Mouse (Mus musculus): ENCODE measurements around the gene Ttc41. TPM values are rescaled to one million over a fixed set of nuclear protein-coding genes. Genes with fewer than 3 reads are reported as not detected.

Gene Ttc41
- polyA plus RNA-seq, 1 experiment: 3.5 TPM

DNA sequence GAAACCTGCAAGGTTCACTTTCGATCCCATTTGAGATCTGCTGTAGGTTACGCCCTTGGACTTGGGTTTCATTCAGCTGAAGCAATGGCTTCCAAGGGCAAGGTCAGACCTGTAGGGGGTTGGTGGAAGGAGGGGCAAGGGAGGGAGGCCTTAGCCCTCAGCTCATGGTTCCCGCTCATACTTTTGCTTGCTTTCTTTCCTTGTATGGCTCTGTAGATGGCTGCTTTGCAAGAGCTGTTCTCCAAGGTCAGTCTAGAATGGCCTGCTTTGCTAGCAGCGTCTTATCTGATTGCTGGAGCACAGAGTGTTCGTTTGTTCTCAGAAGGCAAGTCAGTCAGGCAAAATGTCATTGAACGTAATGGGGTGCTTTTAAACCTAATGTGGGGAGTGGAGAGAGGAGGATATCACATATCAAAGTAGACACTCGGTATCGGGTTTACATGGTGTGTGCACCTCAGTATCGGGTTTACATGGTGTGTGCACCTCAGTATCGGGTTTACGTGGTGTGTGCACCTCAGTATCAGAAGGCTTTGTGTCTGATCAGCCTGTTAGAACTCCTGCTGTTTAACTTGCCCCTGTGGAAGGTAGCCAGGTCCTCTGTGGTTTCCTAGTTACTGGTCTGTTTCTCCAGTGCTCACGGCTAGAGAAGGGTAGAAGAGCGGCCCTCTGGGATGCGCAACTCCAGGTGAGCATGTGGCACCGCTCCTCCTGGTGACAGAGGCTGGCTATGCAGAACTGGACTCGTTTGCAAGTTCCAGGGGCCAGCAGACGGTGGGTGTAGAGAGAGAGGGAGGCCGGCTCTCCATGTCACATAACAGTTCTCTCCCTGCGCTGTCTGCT, 108.9 kb downstream of the Ttc41 start:
- Histone ChIP-seq H3K4me3 (ENCODE audit: low read depth, low read length) (no peak overlapping the region), H3K9me3 (replicated peaks; ENCODE audit: control insufficient read depth, insufficient read depth, low read length, poor library complexity, severe bottlenecking) (no peaks in the 10 kb centered on the region), H3K36me3 (ENCODE audit: control insufficient read depth, insufficient read depth, low read length, poor library complexity, severe bottlenecking) (no peaks in the 10 kb centered on the region), H3K4me1 (ENCODE audit: control insufficient read depth, insufficient read depth, low read length) (peaks cover 4% of the 10 kb centered on the region), H3K9ac (ENCODE audit: low read depth, poor library complexity, severe bottlenecking) (no peak overlapping the region), H3K27ac (ENCODE audit: insufficient read depth, low read length) (no peak overlapping the region), H3K27me3 (ENCODE audit: control insufficient read depth, insufficient read depth, low read length, poor library complexity, severe bottlenecking) (no peaks in the 10 kb centered on the region)
- TF ChIP-seq CTCF (IDR thresholded peaks at IDR 0.05; ENCODE audit: low read depth, low read length) (no peak), POLR2A (IDR thresholded peaks at IDR 0.05; ENCODE audit: insufficient read depth, low read length) (no peak)

DNA sequence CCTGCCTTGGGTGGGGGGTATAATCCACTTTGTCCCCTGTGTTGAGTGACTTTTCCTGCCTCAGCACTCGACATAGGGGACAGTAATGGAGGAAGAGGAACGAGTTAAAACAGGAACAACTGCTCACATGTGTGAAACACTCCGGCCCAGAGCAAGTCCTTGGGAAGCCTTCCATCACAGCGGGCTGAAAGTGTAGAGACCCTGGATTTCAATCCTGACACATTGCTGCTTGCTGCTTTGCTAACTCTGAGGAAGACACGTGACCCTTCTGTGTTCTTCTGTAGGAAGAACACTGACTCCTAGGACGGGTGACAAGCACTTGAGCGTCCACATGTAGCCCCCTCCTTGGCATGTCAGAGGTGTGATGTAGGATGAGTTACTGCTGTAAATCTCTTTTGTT, 109.5 kb downstream of the Ttc41 start:
- Histone ChIP-seq H3K4me1 (ENCODE audit: control insufficient read depth, insufficient read depth, low read length) (peaks cover 4% of the 10 kb centered on the region), H3K9ac (ENCODE audit: low read depth, poor library complexity, severe bottlenecking) (no peak overlapping the region), H3K27ac (ENCODE audit: insufficient read depth, low read length) (no peak overlapping the region), H3K27me3 (ENCODE audit: control insufficient read depth, insufficient read depth, low read length, poor library complexity, severe bottlenecking) (no peaks in the 10 kb centered on the region), H3K9me3 (replicated peaks; ENCODE audit: control insufficient read depth, insufficient read depth, low read length, poor library complexity, severe bottlenecking) (no peaks in the 10 kb centered on the region), H3K4me3 (ENCODE audit: low read depth, low read length) (no peak overlapping the region), H3K36me3 (ENCODE audit: control insufficient read depth, insufficient read depth, low read length, poor library complexity, severe bottlenecking) (no peaks in the 10 kb centered on the region)
- TF ChIP-seq EP300 (IDR thresholded peaks at IDR 0.05; ENCODE audit: insufficient read depth, low read depth, low read length) (no peak), CTCF (IDR thresholded peaks at IDR 0.05; ENCODE audit: low read depth, low read length) (no peak), POLR2A (IDR thresholded peaks at IDR 0.05; ENCODE audit: insufficient read depth, low read length) (no peak)

DNA sequence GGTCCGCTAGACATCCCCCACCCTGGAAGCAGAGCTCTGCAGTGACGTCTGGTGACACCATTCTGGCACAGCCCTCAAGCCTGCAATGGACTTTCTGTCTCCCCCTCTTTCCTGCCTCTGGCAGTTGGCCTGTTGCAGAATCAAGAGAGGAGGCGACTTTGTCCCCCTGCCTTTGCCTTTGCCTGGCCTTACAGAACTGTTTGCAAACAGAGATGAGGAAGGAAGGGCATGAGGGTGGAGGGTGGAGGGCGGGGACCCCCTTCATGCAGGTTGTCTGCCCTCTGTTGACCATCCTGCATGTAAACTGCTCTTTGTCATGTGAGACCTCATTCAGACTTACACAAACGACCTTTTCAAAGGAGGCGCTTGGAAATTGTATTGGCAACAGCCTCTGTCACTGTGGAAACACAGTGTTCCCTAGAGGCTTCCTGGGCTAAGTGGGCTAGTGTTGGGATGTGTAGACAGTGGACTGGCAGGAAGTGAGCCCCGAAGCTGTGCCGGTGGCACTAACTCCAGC, 114.1 kb downstream of the Ttc41 start:
- Histone ChIP-seq H3K9ac (ENCODE audit: low read depth, poor library complexity, severe bottlenecking) (no peak overlapping the region), H3K4me1 (ENCODE audit: control insufficient read depth, insufficient read depth, low read length) (peaks cover 4% of the 10 kb centered on the region), H3K36me3 (ENCODE audit: control insufficient read depth, insufficient read depth, low read length, poor library complexity, severe bottlenecking) (no peaks in the 10 kb centered on the region; the same call in 1 of the 2 replicates), H3K27me3 (ENCODE audit: control insufficient read depth, insufficient read depth, low read length, poor library complexity, severe bottlenecking) (no peaks in the 10 kb centered on the region), H3K27ac (ENCODE audit: insufficient read depth, low read length) (no peak overlapping the region), H3K9me3 (replicated peaks; ENCODE audit: control insufficient read depth, insufficient read depth, low read length, poor library complexity, severe bottlenecking) (no peaks in the 10 kb centered on the region), H3K4me3 (ENCODE audit: low read depth, low read length) (no peak overlapping the region)
- TF ChIP-seq EP300 (IDR thresholded peaks at IDR 0.05; ENCODE audit: insufficient read depth, low read depth, low read length) (no peak), POLR2A (IDR thresholded peaks at IDR 0.05; ENCODE audit: insufficient read depth, low read length) (no peak), CTCF (IDR thresholded peaks at IDR 0.05; ENCODE audit: low read depth, low read length) (no peak)

DNA sequence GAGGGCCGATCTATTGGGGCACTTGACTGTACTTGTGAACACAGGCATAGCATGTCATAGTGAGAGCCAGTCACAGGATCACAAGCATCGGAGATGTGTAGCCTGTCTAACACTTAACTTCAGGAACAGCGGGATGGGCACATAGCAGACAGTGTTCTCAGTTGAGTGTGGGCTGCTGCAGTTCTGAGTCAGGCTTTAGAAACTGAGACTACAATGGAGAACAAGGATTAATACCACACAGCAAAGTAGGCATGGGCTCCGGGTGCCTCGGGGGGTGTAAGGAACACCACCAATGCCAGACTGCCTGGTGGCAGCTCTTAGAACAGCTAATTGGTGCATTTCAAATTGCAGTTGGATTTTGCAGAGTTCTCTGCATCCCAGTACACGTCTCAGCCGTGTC, 115.4 kb downstream of the Ttc41 start:
- no peak overlapping the region for H3K27ac ChIP-seq (ENCODE audit: insufficient read depth, low read length)
- H3K27me3 ChIP-seq (ENCODE audit: control insufficient read depth, insufficient read depth, low read length, poor library complexity, severe bottlenecking): no peaks in the 10 kb centered on the region
- no peak overlapping the region for H3K9ac ChIP-seq (ENCODE audit: low read depth, poor library complexity, severe bottlenecking)
- no peaks in the 10 kb centered on the region for H3K9me3 ChIP-seq (replicated peaks; ENCODE audit: control insufficient read depth, insufficient read depth, low read length, poor library complexity, severe bottlenecking)
- TF ChIP-seq CTCF (IDR thresholded peaks at IDR 0.05; ENCODE audit: low read depth, low read length) (no peak), POLR2A (IDR thresholded peaks at IDR 0.05; ENCODE audit: insufficient read depth, low read length) (no peak), EP300 (IDR thresholded peaks at IDR 0.05; ENCODE audit: insufficient read depth, low read depth, low read length) (no peak)
- no peak overlapping the region for H3K4me3 ChIP-seq (ENCODE audit: low read depth, low read length)
- no peaks in the 10 kb centered on the region; the same call in 1 of the 2 replicates for H3K36me3 ChIP-seq (ENCODE audit: control insufficient read depth, insufficient read depth, low read length, poor library complexity, severe bottlenecking)
- H3K4me1 ChIP-seq (ENCODE audit: control insufficient read depth, insufficient read depth, low read length): peaks cover 4% of the 10 kb centered on the region

DNA sequence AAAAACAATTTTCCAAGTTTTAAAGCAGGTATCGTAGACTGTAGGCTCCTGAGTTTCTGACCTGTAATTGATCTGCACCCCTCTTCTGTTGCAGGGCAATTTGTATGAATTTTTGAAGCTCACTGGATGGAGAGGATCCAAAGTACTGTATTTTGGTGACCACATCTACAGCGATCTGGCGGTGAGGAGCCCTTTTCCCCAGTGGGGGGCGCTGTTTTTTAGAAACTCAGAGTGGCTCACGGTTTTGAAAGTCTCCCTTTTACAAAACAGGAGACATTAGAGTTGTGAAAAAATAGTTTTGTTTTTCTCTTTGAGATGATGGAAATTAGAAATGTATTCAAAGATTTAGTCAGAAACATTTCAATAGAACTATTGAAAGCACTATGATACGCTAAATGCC, 118.5 kb downstream of the Ttc41 start:
- Histone ChIP-seq H3K4me1 (ENCODE audit: control insufficient read depth, insufficient read depth, low read length) (no peaks in the 10 kb centered on the region), H3K27ac (ENCODE audit: insufficient read depth, low read length) (no peak overlapping the region), H3K27me3 (ENCODE audit: control insufficient read depth, insufficient read depth, low read length, poor library complexity, severe bottlenecking) (no peaks in the 10 kb centered on the region), H3K36me3 (ENCODE audit: control insufficient read depth, insufficient read depth, low read length, poor library complexity, severe bottlenecking) (no peaks in the 10 kb centered on the region; the same call in 1 of the 2 replicates), H3K4me3 (ENCODE audit: low read depth, low read length) (no peak overlapping the region), H3K9ac (ENCODE audit: low read depth, poor library complexity, severe bottlenecking) (no peak overlapping the region), H3K9me3 (replicated peaks; ENCODE audit: control insufficient read depth, insufficient read depth, low read length, poor library complexity, severe bottlenecking) (no peaks in the 10 kb centered on the region)
- TF ChIP-seq EP300 (IDR thresholded peaks at IDR 0.05; ENCODE audit: insufficient read depth, low read depth, low read length) (no peak), CTCF (IDR thresholded peaks at IDR 0.05; ENCODE audit: low read depth, low read length) (peak; percentile 22)

DNA sequence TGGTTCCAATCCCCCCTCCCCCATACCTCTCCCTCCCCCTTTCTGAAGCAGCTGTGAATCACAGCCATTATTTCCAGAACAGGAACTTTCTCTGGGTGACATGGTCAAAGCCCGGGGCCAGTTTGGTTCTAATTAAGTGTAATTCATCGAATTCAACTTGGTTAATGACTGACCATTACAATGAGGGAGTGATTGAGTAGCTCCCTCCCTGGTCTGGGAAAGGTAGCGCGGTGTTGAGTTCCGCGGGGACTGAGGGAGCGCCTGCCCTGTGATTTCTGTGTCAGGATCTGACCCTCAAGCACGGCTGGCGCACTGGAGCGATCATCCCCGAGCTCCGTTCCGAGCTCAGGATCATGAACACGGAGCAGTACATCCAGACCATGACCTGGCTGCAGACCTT, 119.3 kb downstream of the Ttc41 start:
- Histone ChIP-seq H3K27ac (ENCODE audit: insufficient read depth, low read length) (no peak overlapping the region), H3K27me3 (ENCODE audit: control insufficient read depth, insufficient read depth, low read length, poor library complexity, severe bottlenecking) (no peaks in the 10 kb centered on the region), H3K4me1 (ENCODE audit: control insufficient read depth, insufficient read depth, low read length) (no peaks in the 10 kb centered on the region), H3K9ac (ENCODE audit: low read depth, poor library complexity, severe bottlenecking) (no peak overlapping the region), H3K36me3 (ENCODE audit: control insufficient read depth, insufficient read depth, low read length, poor library complexity, severe bottlenecking) (no peaks in the 10 kb centered on the region; the same call in 1 of the 2 replicates), H3K9me3 (replicated peaks; ENCODE audit: control insufficient read depth, insufficient read depth, low read length, poor library complexity, severe bottlenecking) (no peaks in the 10 kb centered on the region), H3K4me3 (ENCODE audit: low read depth, low read length) (no peak overlapping the region)
- TF ChIP-seq CTCF (IDR thresholded peaks at IDR 0.05; ENCODE audit: low read depth, low read length) (no peak), POLR2A (IDR thresholded peaks at IDR 0.05; ENCODE audit: insufficient read depth, low read length) (no peak), EP300 (IDR thresholded peaks at IDR 0.05; ENCODE audit: insufficient read depth, low read depth, low read length) (no peak)

Data from ES-Bruce4 (cell line).